Mouse (Mus musculus) kidney, adult 18-20 months (tissue): Measurements from ENCODE around the gene Rnf180.

Experiments
- DNase-seq: peaks from one replicate; pipeline ENCODE4 v3.0.0; 2021

Gene Rnf180

GRCm38 (mm10) chr13:105122092-105122491, 172.5 kb downstream of the Rnf180 start:
- no peak for DNase-seq

GRCm38 (mm10) chr13:105121617-105122016, 173.0 kb downstream of the Rnf180 start:
- no peak for DNase-seq

- DNase-seq: no peak
Measured at GRCm38 (mm10) chr13:105111599-105111998, 183.0 kb downstream of the Rnf180 start.

GRCm38 (mm10) chr13:105104385-105104784, 190.2 kb downstream of the Rnf180 start:
- no peak for DNase-seq

- DNase-seq: no peak
Measured at GRCm38 (mm10) chr13:105100705-105101104, 193.9 kb downstream of the Rnf180 start.

GRCm38 (mm10) chr13:105096316-105096715, 198.3 kb downstream of the Rnf180 start:
- no peak for DNase-seq

- DNase-seq: no peak
Measured at GRCm38 (mm10) chr13:105089276-105089675, 205.3 kb downstream of the Rnf180 start.

- no peak for DNase-seq
Measured at GRCm38 (mm10) chr13:105081862-105082261, 212.8 kb downstream of the Rnf180 start, which contains the start of gene 4933425L06Rik. 4933425L06Rik (plus strand) TSS chr13:105082122.
